Mouse (Mus musculus) NIH3T3 (cell line): Measurements from ENCODE around the gene Ank3.

Experiments
- DNase-seq: peaks from one replicate; pipeline ENCODE4 v3.0.0-alpha.2; 2012; ENCODE audit warnings: low read depth

Ank3 gene

DNA sequence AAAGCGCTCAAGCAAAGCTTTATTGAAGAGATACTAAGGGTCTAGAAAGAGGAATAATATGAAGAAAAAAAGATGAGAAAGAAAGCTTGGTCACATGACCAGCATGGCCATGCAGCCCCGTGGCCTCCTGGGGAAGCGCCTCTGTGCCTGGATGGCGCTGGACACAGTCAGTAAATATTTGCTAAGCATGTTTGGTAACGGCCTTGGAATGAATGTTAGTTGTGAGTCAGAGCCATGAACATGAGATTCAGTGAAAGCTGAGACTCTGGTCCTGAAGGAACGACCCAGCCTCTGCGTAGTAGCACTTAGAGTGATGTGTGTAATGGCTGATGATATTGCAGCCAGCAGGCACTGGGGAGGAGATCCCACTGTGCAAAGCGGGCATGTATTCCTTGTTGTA lies 531.9 kb downstream of the Ank3 start:
- peak; percentile 61 for DNase-seq

DNA sequence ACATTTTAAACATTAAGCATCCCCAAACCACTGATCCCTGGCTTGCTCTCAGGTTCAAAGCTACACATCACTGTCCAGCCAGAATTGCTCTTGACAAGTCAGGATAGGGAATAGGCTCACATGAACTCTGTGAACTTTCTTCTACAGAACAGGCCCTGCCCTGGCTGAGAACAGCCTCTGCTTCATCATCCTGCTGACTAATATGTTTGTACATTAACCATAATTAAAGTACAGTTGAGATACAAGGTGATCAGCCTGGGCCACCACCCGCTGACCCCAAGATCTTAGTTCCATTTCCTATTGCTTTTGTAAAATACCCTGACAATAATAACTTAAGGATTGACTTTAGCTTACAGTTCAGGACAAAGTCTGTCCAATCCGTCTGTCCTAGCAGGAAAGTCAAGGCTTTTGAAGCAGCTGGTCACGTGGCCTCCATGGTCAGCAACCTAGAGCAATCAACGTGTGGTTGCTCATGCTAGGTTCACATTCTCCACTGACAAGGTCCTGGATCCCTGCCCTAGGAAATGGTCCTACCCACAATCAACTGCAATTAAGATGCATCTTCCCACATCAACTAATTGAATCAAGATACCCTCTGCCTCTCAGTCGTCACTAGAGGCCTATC lies 538.0 kb downstream of the Ank3 start:
- no peak for DNase-seq

- DNase-seq, result no peak
Measured at GRCm38 (mm10) chr10:69937291-69937921, 538.8 kb downstream of the Ank3 start.

GRCm38 (mm10) chr10:69939144-69939543 lies 540.6 kb downstream of the Ank3 start:
- DNase-seq, result no peak

DNA sequence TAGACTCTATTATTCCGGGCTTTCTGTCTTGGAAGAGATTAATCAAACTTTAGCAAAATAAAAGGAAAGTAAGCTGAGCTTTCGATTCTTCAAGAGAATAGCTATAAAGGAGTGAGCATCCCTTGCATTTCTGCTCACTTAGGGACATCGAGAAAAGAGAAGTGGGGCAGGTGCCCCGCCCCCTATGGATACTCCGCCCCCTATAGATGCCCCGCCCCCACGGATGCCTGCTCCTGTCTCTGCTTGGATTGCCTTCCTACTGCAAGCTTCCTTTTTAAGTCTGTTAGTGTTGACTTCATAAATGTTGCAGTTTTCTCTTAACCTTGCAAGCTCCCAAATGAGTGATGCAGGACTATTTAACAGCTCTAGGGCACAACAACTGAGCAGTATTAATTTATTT lies 541.4 kb downstream of the Ank3 start:
- DNase-seq, result no peak

GRCm38 (mm10) chr10:69941001-69941400 lies 542.4 kb downstream of the Ank3 start:
- no peak for DNase-seq

- peak; percentile 59 for DNase-seq
Measured at GRCm38 (mm10) chr10:69944845-69945244, 546.3 kb downstream of the Ank3 start.

GRCm38 (mm10) chr10:69945870-69946269 lies 547.3 kb downstream of the Ank3 start:
- DNase-seq, result no peak

DNA sequence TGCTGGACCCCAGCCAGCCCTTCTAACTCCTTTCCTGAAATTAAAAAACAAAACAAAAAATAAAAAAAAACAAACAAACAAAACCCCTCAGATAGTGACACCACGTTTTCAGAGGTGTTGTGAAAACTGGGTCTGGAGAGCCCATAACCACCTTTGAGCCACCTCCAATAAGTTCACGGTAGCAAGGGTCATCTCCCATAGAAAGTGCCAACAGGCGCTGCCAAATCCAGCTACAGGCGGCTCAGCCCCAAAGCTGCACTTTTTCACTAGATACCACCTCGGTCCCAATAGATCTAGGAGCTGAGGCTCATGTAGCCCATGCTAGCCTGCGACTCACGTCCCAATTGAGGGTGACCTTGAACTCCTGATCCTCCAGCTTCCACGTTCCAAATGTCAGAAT lies 547.7 kb downstream of the Ank3 start:
- DNase-seq, result no peak

- DNase-seq, result no peak
Measured at GRCm38 (mm10) chr10:69947093-69947492, 548.5 kb downstream of the Ank3 start.

DNA sequence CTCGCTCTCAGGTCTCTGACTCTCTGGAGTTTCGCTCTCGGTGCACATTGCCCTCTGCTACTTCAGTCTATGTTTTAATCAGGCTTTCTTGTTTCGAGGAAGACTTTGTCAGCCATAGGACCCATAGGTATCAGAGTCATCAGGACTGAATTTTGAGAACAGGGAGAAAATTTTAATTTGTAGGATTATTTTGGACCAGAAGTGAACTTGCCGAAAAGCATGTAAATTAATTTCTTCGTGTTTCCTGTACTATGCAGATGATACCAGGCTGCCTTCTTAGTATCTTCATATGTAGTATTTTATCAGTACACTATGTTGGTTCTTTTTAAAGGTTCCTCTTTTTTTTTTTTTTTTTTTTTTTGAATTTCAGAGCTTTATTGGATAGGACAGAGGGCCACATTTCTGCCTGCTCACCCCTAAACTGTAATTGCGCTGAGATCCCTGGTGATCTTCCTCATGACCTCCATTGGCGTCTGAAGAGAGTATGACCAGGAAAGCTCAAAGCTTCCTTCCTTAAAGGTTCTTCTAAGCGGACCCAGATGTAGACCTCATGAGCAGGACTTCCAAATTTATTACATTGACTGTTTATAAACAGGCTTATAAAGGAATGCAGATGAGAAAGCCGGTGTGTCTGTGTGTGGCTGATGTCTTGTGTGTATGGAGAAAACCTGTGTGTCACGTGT lies 551.8 kb downstream of the Ank3 start:
- DNase-seq, result no peak

- DNase-seq, result no peak
Measured at GRCm38 (mm10) chr10:69950919-69951236, 552.3 kb downstream of the Ank3 start.

DNA sequence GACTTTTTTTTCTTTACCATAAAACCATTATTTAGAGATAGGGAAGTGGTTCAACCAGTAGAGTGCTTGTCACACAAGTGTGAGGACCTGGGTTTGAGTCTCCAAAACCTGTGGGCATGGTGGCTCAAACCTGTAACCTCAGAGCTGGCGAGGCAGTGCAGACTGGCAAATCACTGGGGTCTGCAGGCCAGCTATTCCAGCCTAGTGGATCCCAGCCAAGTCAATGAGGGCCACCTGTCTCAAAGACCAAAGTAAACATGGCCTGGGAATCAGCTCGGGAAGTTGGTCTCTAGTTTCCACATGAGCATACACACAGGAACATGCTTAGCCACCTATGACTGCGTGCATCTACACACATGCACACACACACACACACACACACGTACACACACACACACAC lies 552.9 kb downstream of the Ank3 start:
- DNase-seq, result no peak

DNA sequence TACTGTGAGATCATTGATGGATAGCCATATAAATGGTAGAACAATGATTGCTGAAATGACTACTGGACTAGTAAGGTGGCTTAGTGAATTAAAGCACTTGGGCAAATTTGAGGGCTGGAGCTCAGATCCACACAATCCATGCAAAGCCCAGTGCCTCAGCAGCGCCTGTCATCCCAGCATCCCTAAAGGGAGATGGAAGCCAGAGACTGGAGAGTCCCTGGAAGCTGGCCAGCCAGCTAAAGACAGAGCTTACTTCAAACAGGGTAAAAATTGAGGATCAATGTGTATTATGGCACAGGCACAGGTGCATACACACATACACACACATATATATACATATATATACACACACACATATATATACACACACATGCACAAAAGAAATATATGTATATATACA lies 553.7 kb downstream of the Ank3 start:
- DNase-seq, result no peak

DNA sequence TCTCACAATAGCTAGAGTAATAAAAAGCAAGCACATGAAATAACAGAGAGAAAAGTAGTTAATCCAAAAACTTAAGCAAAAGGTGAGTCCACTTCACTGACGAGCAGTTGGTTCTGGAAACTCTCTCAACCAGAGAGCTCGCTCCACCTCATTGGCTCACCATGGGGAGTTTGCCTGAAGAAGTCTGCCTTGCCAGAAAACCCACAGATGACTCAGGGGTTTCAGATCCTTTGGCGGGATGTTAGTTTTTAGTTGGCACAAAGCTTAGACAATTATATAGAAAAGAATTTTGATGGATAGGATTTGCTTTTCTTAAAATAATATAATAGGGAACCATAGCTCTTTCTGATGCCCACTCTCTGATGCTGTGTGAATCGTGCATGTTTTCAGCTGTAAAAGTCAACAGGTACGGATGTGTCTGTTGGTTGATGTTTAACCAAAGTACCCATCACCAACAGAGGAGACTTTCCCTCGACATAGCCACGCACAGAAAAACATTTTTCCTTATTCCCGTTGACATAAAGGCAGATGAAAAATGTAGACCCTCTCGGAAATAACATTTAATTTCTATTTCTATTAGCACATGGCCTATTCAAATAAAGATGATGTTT lies 556.2 kb downstream of the Ank3 start:
- DNase-seq, result peak; percentile 90

DNA sequence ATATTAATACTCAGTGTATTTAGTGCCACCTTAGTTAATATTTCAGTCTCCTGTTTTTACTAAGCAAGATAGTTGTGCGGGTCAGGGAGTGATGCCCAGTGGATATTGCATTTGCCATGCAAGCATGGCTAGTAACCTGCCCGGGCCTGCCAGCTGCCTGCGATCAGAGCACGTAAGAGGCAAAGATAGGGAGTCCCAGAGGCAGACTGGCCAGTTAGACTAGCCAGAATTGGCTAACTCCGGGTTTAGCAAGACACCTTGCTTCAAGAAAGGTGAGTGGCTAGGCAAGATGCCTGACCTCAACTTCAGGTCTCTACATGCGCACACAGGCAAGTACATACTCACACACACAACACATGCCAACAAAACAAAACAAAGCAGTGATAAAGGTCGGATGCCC lies 563.7 kb downstream of the Ank3 start:
- DNase-seq, result no peak

- DNase-seq, result no peak
Measured at GRCm38 (mm10) chr10:69962976-69963375, 564.4 kb downstream of the Ank3 start.

GRCm38 (mm10) chr10:69964611-69965010 lies 566.0 kb downstream of the Ank3 start:
- peak; percentile 87 for DNase-seq

DNA sequence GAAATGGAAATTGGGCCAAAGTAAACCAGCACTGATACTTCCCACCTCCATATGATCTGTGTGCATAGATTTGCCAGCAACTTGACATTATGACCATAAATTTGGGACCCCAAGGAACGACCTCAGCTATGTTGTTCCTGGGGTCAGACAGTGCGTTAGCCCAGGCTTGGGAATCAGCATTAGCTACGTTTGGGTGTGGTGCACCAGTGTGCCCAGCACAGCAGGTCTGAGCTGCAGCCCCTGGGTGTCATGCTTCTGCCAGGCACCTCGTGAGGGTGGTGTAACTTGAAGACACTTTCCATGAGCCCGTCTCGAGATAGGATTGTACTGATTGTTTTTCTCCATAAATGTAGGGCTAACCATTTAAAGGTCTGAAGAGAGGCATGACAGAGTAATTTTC lies 566.5 kb downstream of the Ank3 start:
- no peak for DNase-seq

DNA sequence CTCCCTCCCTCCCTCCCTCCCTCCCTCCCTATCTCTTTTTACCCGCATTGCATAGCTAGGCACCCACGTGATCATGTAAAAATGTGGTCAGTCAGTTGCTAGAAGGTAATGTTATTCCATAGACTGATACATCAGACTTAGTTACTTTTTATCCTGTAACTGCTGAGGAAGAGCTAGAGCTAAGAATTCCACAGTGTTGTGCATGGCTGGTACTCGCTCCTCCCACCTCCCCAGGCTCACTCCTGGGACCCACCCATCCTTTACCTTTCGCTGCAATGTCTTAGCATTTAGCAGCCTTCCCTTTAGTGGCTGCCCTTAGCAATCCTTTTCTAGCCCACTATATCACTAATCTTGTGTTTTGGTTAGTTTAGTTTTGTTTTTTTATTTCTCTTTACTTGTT lies 569.4 kb downstream of the Ank3 start:
- DNase-seq, result no peak

GRCm38 (mm10) chr10:69979636-69980035 lies 581.1 kb downstream of the Ank3 start:
- DNase-seq, result no peak

DNA sequence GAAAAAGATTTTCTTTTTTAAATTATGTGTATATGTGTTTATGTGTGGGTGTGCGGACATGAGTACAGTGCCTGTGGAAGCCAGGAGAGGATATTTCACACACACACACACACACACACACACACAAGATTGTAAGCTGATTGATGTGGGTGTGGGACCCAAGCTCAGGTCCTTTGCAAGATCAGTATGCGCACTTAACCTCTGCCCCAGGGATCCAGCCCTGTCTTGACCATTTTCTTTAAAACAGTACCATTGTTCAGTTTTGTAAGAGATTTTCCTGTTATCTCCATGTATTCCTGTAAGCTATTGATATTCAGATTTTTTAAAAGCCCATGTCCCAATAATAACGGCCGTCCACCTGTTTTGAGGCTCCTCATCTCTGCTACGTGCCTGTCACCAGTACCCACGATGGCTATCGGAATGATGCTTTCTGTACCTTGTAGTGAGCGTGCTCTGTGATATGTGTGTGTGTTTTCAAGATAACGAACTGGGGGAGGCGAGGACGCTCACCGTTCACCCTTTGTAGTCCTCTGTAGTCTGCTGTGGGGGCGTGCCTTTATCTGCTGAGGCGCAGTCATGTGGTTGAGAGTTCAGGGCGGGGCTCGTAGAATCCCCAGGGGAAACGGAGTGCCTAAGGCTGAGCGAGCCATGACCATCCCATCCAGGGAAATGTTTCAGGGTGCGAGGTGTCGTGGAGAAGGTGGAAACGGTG lies 583.0 kb downstream of the Ank3 start:
- no peak for DNase-seq

- no peak for DNase-seq
Measured at GRCm38 (mm10) chr10:69982701-69983100, 584.1 kb downstream of the Ank3 start.
